Mouse (Mus musculus) hindbrain, embryonic 15.5 days (tissue): ENCODE results near the gene Sec62. TPM values are rescaled to one million over a fixed set of nuclear protein-coding genes. Genes with fewer than 3 reads are reported as not detected.

Experiments used
- ATAC-seq: fragments of 200-750 bp; cut with Nextera tagmentation; 2 replicates; pipeline ENCODE4 v1.8.0; 2017; ENCODE audit warnings: low read depth, moderate number of reproducible peaks, moderate TSS enrichment; ENCODE audit not compliant: low FRiP score
- H3K27ac ChIP-seq: fragments of 300-500 bp; sonication (generic); replicated peaks from 2 replicates; pipeline ENCODE4 v1.5.1; 2015; ENCODE audit warnings: mild to moderate bottlenecking, inconsistent platforms
- H3K27me3 ChIP-seq: fragments of 300-500 bp; sonication (generic); 2 replicates; pipeline ENCODE4 v1.6.1; 2015; ENCODE audit warnings: control low read depth, inconsistent platforms
- H3K36me3 ChIP-seq: fragments of 300-500 bp; sonication (generic); 2 replicates; pipeline ENCODE4 v1.6.1; 2015; ENCODE audit warnings: control low read depth, inconsistent platforms
- H3K4me1 ChIP-seq: fragments of 300-500 bp; sonication (generic); replicated peaks from 2 replicates; pipeline ENCODE4 v1.6.1; 2015; ENCODE audit warnings: control low read depth, inconsistent platforms
- H3K4me2 ChIP-seq: fragments of 300-500 bp; sonication (generic); 2 replicates; pipeline ENCODE4 v1.6.1; 2015; ENCODE audit warnings: moderate library complexity, mild to moderate bottlenecking, inconsistent platforms
- H3K4me3 ChIP-seq: fragments of 300-500 bp; sonication (generic); 2 replicates; pipeline ENCODE4 v1.5.1; 2015; ENCODE audit warnings: mild to moderate bottlenecking, inconsistent platforms
- H3K9ac ChIP-seq: fragments of 300-500 bp; sonication (generic); 2 replicates; pipeline ENCODE4 v1.6.1; 2015; ENCODE audit warnings: inconsistent platforms
- H3K9me3 ChIP-seq: fragments of 300-500 bp; sonication (generic); 2 replicates; pipeline ENCODE4 v1.6.1; 2016; ENCODE audit warnings: control low read depth, inconsistent platforms
- WGBS: fragments of 180-500 bp; shearing (Covaris S2); methylation state at CpG from one replicate; pipeline ENCODE4 v1.1.7; 2015; 5-methylcytosine and 5-hydroxymethylcytosine counted together
- polyA plus RNA-seq: library from polyadenylated mRNA; unstranded; fragments of >200 nt; fragmentation: Nextera tagmentation; extraction: Ambion mirVana; gene quantifications from 2 replicates; pipeline ENCODE4 v1.2.1, GENCODE M21; 2015

The Sec62 gene
- polyA plus RNA-seq, 1 experiment from 2014 or later, result 85.8 TPM

- Histone ChIP-seq H3K9ac (no peak overlapping the region), H3K4me1 (no peaks in the 10 kb centered on the region), H3K27me3 (no peaks in the 10 kb centered on the region), H3K9me3 (no peaks in the 10 kb centered on the region), H3K36me3 (no peaks in the 10 kb centered on the region), H3K4me2 (no peak overlapping the region), H3K27ac (no peak overlapping the region), H3K4me3 (no peak overlapping the region)
- WGBS, result 94% methylated on average over 5 of the region's 5 CpGs
- ATAC-seq, result no peak
Measured at GRCm38 (mm10) chr3:30774677-30775076, 18.0 kb upstream of the Sec62 start.

- H3K27ac ChIP-seq, result no peak overlapping the region
Measured at GRCm38 (mm10) chr3:30777984-30778383, 14.7 kb upstream of the Sec62 start.

GRCm38 (mm10) chr3:30788531-30788930 is 4.1 kb upstream of the Sec62 start:
- no peak overlapping the region for H3K27ac ChIP-seq
- 0 out of 2 replicates have a peak, but pooled peaks cover 2% of the 10 kb centered on the region for H3K27me3 ChIP-seq
- H3K9ac ChIP-seq, result no peak overlapping the region
- H3K4me1 ChIP-seq, result 0 out of 2 replicates have a peak, but pooled peaks cover 4% of the 10 kb centered on the region
- 15% methylated on average over 5 of the region's 5 CpGs for WGBS
- no peak overlapping the region for H3K4me3 ChIP-seq
- no peaks in the 10 kb centered on the region for H3K9me3 ChIP-seq
- ATAC-seq, result no peak
- H3K4me2 ChIP-seq, result no peak overlapping the region
- no peaks in the 10 kb centered on the region for H3K36me3 ChIP-seq

More at GRCm38 (mm10) chr3:30777984-30778383, 14.7 kb upstream of the Sec62 start:
- Histone ChIP-seq H3K9me3 (no peaks in the 10 kb centered on the region), H3K4me2 (no peak overlapping the region), H3K9ac (no peak overlapping the region), H3K4me3 (no peak overlapping the region), H3K27me3 (no peaks in the 10 kb centered on the region), H3K36me3 (no peaks in the 10 kb centered on the region), H3K4me1 (no peaks in the 10 kb centered on the region)
- 87% methylated on average over 5 of the region's 5 CpGs for WGBS
- ATAC-seq, result no peak

GRCm38 (mm10) chr3:30793403-30794221 is 937 bp downstream of the Sec62 start:
- Histone ChIP-seq H3K4me2 (peak overlapping the region; percentile 61), H3K36me3 (no peaks in the 10 kb centered on the region), H3K27ac (peak overlapping the region; percentile 97), H3K9ac (peak overlapping the region; percentile 100), H3K27me3 (0 out of 2 replicates have a peak, but pooled peaks cover 2% of the 10 kb centered on the region), H3K4me3 (peak overlapping the region; percentile 100), H3K4me1 (peaks cover 21% of the 10 kb centered on the region), H3K9me3 (no peaks in the 10 kb centered on the region)
- ATAC-seq, result peak; percentile 91
- WGBS, result under 1% methylated on average over 67 of the region's 75 CpGs

- ATAC-seq, result no peak
- Histone ChIP-seq H3K4me3 (no peak overlapping the region), H3K9ac (no peak overlapping the region), H3K27me3 (no peaks in the 10 kb centered on the region), H3K4me1 (no peaks in the 10 kb centered on the region), H3K9me3 (no peaks in the 10 kb centered on the region), H3K36me3 (peaks cover 37% of the 10 kb centered on the region), H3K27ac (no peak overlapping the region), H3K4me2 (no peak overlapping the region)
- WGBS, result 96% methylated on average over 3 of the region's 3 CpGs
Measured at GRCm38 (mm10) chr3:30802171-30802570, 9.5 kb downstream of the Sec62 start.

- 84% methylated on average over 3 of the region's 3 CpGs for WGBS
- Histone ChIP-seq H3K4me3 (no peak overlapping the region), H3K27me3 (no peaks in the 10 kb centered on the region), H3K27ac (no peak overlapping the region), H3K36me3 (peaks cover 55% of the 10 kb centered on the region), H3K4me1 (no peaks in the 10 kb centered on the region), H3K9ac (no peak overlapping the region), H3K9me3 (no peaks in the 10 kb centered on the region), H3K4me2 (no peak overlapping the region)
- ATAC-seq, result no peak
Measured at GRCm38 (mm10) chr3:30812881-30813280, 20.2 kb downstream of the Sec62 start.

GRCm38 (mm10) chr3:30818630-30819125 is 26.0 kb downstream of the Sec62 start:
- Histone ChIP-seq H3K4me1 (no peaks in the 10 kb centered on the region), H3K4me3 (no peak overlapping the region), H3K27ac (no peak overlapping the region), H3K9me3 (no peaks in the 10 kb centered on the region), H3K9ac (no peak overlapping the region), H3K27me3 (no peaks in the 10 kb centered on the region), H3K4me2 (no peak overlapping the region), H3K36me3 (peaks cover 52% of the 10 kb centered on the region)
- no peak for ATAC-seq
- WGBS, result 98% methylated on average over 16 of the region's 16 CpGs

- 93% methylated on average over 8 of the region's 8 CpGs for WGBS
- no peak for ATAC-seq
- H3K4me3 ChIP-seq, result no peak overlapping the region
Measured at GRCm38 (mm10) chr3:30822163-30822562, 29.5 kb downstream of the Sec62 start.

GRCm38 (mm10) chr3:30826069-30826468 is 33.4 kb downstream of the Sec62 start:
- Histone ChIP-seq H3K36me3 (peaks cover 5% of the 10 kb centered on the region; the same call in 1 of the 2 replicates), H3K9ac (no peak overlapping the region), H3K27me3 (no peaks in the 10 kb centered on the region), H3K4me3 (no peak overlapping the region), H3K9me3 (no peaks in the 10 kb centered on the region), H3K4me1 (no peaks in the 10 kb centered on the region), H3K4me2 (no peak overlapping the region), H3K27ac (no peak overlapping the region)
- ATAC-seq, result no peak
- WGBS, result 94% methylated on average over 5 of the region's 5 CpGs

More at GRCm38 (mm10) chr3:30822163-30822562, 29.5 kb downstream of the Sec62 start:
- H3K9me3 ChIP-seq, result no peaks in the 10 kb centered on the region
- no peaks in the 10 kb centered on the region for H3K4me1 ChIP-seq
- H3K27me3 ChIP-seq, result no peaks in the 10 kb centered on the region
- H3K27ac ChIP-seq, result no peak overlapping the region
- H3K36me3 ChIP-seq, result peaks cover 32% of the 10 kb centered on the region
- no peak overlapping the region for H3K9ac ChIP-seq
- no peak overlapping the region for H3K4me2 ChIP-seq

GRCm38 (mm10) chr3:30831848-30832606 is 39.4 kb downstream of the Sec62 start:
- H3K27me3 ChIP-seq, result no peaks in the 10 kb centered on the region
- no peak overlapping the region for H3K4me2 ChIP-seq
- 80% methylated on average over 15 of the region's 15 CpGs for WGBS
- no peak overlapping the region for H3K9ac ChIP-seq
- H3K27ac ChIP-seq, result no peak overlapping the region
- H3K36me3 ChIP-seq, result no peaks in the 10 kb centered on the region
- no peak overlapping the region for H3K4me3 ChIP-seq
- no peaks in the 10 kb centered on the region for H3K4me1 ChIP-seq
- no peak for ATAC-seq
- H3K9me3 ChIP-seq, result no peaks in the 10 kb centered on the region

GRCm38 (mm10) chr3:30833254-30833653 is 40.6 kb downstream of the Sec62 start:
- Histone ChIP-seq H3K4me1 (no peaks in the 10 kb centered on the region), H3K9me3 (no peaks in the 10 kb centered on the region), H3K9ac (no peak overlapping the region), H3K27ac (no peak overlapping the region), H3K4me2 (no peak overlapping the region), H3K36me3 (no peaks in the 10 kb centered on the region), H3K27me3 (no peaks in the 10 kb centered on the region), H3K4me3 (no peak overlapping the region)
- no peak for ATAC-seq
- WGBS, result 93% methylated on average over 3 of the region's 3 CpGs

- Histone ChIP-seq H3K4me2 (no peak overlapping the region), H3K27ac (no peak overlapping the region), H3K4me3 (no peak overlapping the region), H3K4me1 (no peaks in the 10 kb centered on the region), H3K9ac (no peak overlapping the region), H3K27me3 (no peaks in the 10 kb centered on the region), H3K36me3 (no peaks in the 10 kb centered on the region), H3K9me3 (no peaks in the 10 kb centered on the region)
- no peak for ATAC-seq
- WGBS, result 51% methylated on average over 2 of the region's 2 CpGs
Measured at GRCm38 (mm10) chr3:30845755-30846154, 53.1 kb downstream of the Sec62 start.
